Mouse (Mus musculus) heart, adult 18-20 months (tissue): Measurements from ENCODE around the gene Pskh1. TPM values are rescaled to one million over a fixed set of nuclear protein-coding genes. Genes with fewer than 3 reads are reported as not detected.

ENCODE experiments used
- DNase-seq, 2 experiments: peaks; one replicate each; pipeline ENCODE4 v3.0.0; 2021 to 2022; ENCODE audit warnings: mixed read lengths in 1 of 2
- long read RNA-seq, 2 experiments: library from polyadenylated mRNA; stranded (forward); transcript quantifications; one replicate each; pipeline ENCODE4 v2.0.0; 2021
- total RNA-seq, 2 experiments: library from RNA; stranded (reverse); gene quantifications; 2 replicates each; pipeline ENCODE4 v1.2.3; 2021

The Pskh1 gene
- total RNA-seq: 10 to 100 TPM; 15.6 to 18.1 TPM
- long read RNA-seq, experiment 1, transcript Pskh1-201 (3 exons, 3,255 nt): major isoform, 7 of 11 reads
- long read RNA-seq, experiment 1, partial matches to known transcripts: 4 of 11 reads
- long read RNA-seq, experiment 1, other reads (novel, unspliced or antisense): 0 of 11 reads
- long read RNA-seq, experiment 2, transcript Pskh1-201 (3 exons, 3,255 nt): major isoform, 5 of 7 reads
- long read RNA-seq, experiment 2, partial matches to known transcripts: 1 of 7 reads
- long read RNA-seq, experiment 2, other reads (novel, unspliced or antisense): 1 of 7 reads

DNA sequence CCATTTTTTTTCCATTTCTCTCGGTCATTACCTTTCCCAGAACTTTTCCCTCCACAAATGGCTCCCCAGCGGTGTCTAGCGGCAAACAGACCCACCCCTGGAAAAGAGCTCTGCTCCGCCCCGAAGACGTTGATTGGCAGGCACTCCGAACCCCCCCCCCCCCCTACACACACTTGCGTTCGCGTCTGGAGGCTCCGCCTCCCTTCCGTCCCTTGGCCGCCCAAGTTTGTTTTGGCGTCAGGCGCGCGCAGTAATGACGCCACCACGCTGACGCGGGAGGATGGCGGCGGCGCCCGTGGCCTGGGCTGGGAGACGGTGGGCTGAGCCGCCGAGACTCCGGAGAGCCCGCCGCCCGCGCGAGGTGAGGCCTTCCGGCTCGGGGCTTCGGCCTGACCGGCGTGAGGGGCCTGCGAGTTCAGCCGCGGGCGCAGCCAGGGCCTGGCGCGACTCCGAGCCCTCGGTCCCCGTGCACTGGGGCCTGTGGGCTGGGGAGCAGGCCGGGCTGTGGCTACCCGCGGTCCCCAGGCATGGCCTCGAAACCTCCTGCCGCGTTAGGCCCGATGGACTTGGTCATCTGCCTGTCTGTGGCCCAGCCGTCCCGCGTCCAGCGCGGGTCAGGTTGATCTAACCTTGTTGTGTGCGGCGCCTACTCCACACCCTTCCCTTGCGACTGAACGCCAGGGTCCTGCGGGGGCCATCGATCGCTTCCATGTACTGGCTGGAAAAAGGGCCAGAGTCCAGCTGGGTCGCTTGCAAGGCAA, at the start of gene Pskh1:
TSS of gene Pskh1 (plus strand) at position 262 of the 761 bp plus-strand sequence.
- DNase-seq: peak; percentile 94 to 95

DNA sequence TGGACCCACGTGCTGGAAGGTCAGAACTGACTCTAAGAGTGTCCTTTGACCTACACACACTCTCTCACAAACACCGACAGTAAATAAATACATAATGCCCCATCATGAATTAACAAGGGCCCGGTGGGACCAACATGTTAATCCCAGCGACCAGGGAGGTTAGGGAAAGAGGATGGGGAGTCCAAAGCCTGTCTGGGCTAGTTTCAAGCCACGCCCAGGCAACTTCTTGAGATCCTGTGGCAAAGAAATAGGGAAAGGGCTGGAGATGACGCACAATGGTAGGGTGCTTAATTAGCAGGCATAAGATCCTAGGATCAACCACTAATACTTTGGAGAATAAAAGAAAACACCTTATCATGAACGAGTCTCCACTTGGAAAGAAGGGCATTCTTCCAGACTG, 49.6 kb upstream of the Pskh1 start:
- DNase-seq: no peak

DNA sequence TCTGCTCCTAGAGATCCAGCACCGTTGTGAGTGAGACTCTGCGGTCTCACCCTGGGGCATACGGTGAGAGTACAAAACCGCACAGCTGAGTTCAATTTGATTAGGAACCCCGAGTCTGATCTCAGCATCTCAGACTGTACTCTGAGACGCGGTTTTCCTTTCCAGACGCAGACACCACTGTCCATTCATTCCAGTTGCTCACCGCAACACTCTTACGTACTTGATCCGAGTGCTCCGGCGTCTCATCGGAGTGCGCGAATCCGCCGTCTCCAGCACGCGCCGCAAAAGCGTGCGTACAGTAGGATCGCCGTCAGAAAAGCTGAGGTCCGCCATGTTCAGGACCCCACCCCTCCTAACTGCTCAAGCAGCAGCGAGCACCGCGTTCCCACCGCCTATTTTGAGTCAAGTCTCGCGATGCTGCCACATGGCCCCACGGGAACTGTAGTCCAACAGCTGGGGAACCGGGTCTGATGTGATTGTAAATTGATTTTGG, 48.5 kb upstream of the Pskh1 start:
- DNase-seq: peak; percentile 92 to 96

DNA sequence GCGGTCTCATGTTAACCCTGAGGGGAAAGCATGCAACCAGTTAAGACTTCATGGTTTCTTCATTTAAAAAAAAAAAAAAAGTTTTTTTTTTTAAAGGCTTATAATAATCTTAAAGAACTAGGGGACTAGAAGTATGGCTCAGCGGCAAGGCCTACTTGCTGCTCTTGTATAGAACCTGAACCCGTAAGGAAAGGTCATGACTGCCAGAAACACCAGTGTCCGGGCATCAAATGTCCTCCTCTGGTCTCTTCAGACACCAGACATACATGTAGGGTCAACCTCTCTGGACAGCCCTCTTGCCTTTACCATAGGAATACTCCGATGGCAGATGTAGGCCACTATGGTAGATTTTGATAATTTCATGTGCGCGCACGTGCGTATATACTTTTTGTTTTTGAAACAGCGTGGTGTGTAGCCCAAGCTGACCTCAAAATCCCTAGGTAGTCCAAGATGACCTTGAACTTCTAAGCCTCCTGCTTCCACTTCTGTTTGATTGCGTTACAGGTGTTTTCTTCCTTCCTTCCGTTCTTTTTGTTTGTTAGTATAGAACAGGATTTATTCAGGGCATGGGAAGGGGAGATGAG, 48.0 kb upstream of the Pskh1 start:
- peak in 1 of 2 experiments; percentile 41 for DNase-seq

DNA sequence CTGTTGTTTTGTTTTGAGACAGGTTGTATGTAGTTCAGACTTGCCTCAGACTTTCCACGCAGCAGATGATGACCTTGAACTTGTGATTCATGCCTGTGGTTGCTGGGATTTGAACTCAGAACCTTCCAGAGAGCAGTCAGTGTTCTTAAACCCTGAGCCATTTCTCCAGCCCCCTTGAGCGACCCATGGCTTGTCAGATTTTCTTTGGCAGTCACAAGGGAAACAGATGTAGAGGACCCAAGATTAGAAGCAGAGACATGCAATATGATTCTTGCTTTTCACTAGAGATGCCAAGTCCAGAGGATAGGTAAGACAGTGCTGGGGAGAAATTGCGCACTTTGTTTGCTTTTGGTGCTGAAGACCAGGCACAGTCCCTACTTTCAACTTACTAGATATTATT, 47.1 kb upstream of the Pskh1 start, which contains the start of gene Cenpt:
TSS of gene Cenpt (minus strand) at position 101 of the 400 bp plus-strand sequence.
- no peak for DNase-seq

DNA sequence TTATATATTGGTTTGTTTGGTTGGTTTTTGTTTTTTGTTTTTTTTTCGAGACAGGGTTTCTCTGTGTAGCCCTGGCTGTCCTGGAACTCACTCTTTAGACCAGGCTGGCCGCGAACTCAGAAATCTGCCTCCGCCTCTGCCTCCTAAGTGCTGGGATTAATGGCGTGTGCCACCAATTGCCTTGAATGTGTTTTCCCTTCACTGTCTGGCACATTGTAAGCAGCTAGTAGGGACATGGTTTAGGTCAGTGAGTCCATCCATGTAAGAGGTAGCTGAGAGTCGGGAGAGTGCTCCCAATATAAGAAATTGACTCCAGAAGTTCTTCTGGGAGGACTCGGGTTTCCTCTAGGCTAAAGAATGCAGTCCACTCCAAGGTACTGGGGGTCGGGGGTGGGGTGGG, 45.9 kb upstream of the Pskh1 start:
- no peak for DNase-seq

DNA sequence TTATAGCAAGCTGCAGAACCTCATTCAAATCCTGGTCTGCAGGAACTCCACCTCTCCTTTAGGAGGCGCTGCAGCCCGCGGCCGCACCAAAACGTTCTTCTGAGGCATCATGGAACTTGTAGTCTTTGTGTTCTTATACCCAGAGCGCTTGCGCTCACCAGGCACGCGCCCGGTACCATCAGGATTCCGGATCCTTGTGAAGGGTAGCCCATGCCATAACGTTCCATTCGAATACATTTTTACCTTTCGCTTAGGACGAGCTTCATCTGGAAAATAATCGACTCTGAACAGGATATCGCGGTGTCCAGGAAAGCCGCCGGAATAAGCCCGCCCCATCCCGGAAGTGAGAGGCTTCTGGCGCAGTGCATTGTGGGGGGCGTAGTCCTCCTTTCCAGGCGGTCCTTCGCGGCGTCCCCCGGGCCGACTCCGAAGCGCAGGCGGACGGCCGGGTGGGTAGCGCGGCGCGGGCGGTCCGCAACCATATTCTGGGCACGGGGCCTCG, 45.5 kb upstream of the Pskh1 start, which contains the start of gene Thap11:
TSS of gene Thap11 (plus strand) at position 418 of the 502 bp plus-strand sequence.
- peak; percentile 95 to 96 for DNase-seq

DNA sequence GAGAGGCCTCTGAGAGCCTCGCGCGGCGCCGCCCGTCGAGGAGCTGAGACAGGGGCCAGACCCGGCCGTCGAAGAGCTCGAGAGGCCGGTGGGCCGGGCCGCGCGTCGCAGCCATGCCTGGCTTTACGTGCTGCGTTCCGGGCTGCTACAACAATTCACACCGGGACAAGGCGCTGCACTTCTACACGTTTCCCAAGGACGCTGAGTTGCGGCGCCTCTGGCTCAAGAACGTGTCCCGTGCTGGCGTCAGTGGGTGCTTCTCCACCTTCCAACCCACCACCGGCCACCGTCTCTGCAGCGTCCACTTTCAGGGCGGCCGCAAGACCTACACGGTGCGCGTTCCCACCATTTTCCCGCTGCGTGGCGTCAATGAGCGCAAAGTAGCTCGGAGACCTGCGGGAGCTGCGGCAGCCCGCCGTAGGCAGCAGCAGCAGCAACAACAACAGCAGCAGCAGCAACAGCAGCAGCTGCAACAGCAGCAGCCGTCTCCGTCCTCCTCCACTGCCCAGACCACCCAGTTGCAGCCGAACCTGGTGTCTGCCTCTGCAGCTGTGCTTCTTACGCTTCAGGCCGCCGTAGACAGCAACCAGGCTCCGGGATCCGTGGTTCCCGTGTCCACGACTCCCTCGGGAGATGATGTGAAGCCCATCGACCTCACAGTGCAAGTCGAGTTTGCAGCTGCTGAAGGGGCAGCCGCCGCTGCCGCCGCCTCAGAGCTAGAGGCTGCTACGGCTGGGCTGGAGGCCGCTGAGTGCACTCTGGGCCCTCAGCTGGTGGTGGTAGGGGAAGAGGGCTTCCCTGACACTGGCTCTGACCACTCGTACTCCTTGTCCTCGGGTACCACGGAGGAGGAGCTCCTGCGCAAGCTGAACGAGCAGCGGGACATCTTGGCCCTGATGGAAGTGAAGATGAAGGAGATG, 44.7 kb upstream of the Pskh1 start:
- peak in 1 of 2 experiments; percentile 49 for DNase-seq

DNA sequence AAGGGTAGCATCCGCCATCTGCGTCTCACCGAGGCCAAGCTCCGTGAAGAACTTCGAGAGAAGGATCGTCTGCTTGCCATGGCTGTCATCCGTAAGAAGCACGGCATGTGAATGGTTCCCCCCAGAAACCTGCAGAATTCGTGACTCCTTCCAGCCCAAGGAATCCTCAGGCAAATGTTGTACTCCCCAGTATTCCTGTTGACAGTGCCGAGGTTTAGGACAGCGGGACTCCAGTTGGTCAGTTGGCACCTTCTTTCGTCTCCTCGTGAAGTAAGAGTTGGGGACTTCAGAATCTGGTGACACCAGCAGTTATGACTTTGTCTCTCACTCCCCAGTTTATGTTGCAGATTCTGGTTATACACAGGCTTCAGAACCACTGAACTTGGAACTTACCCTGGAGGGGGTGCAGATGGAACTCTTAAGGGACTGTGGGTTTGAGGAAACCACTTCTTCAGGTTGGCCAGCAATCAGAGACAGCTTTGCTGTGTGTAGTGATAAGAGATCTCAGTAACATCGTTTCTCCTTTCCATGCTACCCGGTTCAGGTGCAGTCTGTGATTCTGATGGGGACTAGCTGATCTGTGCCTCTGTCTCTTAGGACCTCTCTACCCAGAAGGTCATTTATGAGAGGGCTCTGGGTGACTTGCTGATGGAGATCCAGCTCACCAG, 43.9 kb upstream of the Pskh1 start:
- no peak for DNase-seq

DNA sequence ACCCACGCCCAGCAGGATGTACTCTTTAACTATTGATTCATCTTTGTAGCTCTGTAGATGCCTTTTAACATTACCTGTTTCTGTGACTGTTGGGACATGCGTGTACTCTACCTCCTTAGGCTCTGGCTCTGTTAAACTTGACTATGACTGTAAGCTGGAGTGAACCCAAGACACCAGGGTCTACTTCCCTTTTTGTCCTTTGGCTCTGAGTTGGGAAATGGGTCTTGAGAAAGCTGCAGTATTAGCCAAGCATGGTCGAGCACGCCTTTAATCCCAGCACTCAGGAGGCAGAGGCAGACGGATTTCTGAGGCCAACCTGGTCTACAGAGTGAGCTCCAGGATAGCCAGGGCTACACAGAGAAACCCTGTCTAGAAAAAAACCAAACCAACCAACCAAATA, 41.7 kb upstream of the Pskh1 start:
- DNase-seq: peak in 1 of 2 experiments; percentile 42

DNA sequence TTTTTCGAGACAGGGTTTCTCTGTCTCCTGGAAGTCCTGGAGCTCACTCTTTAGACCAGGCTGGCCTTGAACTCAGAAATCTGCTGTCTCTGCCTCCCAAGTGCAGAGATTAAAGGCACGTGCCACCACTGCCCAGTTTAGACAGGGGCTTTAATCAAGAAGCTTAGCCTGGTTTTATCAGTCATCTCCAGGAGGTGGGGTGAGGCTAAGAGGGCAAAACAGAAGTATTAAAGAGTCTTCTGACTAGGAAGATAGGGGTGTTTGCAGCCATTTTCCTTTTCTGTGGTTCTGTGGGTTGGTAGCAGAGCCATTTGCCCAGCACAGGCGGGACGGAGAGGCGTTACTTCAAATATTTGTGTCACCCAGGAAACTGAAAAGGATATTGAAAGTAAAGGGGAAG, 40.9 kb upstream of the Pskh1 start:
- no peak for DNase-seq

DNA sequence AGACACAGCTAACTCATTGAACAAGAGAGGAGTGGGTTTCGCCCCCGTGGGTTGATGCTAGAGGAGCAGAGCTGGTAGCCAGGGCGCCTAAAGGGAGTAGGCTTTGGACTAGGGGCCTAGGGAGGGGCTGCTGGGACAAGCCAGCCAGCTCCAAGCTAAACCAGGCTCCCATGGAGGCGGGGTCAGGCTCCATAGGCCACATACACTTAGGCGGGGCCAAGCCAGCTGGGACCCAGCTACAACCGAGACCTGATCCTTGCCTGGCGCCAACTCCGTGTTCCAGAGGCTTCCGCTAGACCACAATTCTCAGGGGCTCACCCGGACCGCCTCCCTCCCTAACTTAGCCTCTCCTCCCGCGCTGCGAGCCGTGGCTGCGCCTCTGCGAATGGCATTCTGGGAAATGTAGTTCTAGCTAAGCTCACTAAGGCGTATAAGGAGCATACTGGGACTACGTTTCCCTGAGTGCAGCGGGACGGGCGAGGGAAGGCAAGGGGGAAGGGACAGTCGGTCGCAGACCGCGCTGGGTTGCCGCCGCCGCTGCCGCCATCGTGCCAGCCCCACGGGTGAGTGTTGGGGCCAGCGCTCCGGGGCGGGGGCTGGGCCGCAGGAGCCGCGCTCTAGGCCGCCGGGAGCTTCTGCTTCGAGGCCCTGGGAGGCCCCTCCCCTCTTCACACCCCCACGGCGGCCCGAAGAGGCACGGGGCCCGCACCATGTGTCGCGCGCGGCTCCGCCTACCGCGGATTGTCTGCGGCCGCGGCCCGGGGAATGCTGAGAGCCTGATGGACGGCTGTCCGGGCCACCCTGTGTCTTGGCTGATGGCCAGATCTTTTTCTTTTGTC, 39.9 kb upstream of the Pskh1 start, which contains the start of gene Nutf2:
TSS of gene Nutf2 (plus strand) at position 438 of the 839 bp plus-strand sequence.
- DNase-seq: peak; percentile 95 to 99

DNA sequence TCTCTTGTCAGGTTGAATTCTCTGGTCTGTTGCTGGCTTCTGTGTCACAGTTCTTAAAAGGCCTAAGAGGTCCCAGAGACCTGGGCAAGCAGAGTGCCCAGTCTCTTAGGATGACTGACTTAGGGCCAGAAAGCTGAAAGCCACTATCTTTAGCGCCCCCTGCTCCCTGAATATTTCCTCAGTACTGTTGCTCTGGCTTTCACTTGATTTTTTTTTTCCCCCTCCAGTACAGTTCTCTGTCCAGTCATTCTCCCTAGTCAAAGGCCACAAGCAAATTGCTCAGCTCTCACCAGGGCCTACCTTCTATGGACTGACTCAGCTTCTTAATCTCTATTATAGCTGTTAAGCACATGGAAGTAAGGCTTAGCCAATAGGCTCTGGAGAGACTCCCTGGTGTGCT, 38.3 kb upstream of the Pskh1 start:
- DNase-seq: peak in 1 of 2 experiments; percentile 22

DNA sequence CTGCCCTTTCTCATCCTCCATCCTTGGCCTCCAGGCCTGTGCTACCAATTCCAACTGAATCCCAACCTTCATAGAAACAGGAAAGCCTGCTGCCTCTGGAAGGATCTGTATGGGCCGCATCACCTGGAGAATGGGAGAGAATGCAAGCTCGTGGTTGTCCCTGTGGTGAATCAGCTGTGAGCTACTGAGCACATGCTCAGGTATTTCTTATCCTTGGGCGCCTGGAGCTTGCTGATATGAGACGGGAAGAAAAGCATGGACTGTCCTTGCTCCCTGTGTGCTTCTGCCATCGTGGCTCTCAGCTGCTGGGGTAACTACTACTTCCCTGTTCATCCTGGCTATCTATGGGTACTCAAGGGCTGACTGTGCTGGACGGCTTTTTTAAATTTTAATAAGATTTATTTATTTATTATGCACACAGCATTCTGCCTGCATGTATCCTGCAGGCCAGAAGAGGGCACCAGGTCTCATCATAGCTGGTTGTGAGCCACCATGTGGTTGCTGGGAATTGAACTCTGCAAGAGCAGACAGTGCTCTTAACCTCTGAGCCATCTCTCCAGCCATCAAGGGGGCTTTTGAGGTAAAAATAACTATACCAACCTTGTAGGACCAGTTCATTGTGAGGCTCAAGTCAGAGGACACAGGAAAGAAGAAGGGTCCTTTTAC, 33.7 kb upstream of the Pskh1 start:
- DNase-seq: no peak

DNA sequence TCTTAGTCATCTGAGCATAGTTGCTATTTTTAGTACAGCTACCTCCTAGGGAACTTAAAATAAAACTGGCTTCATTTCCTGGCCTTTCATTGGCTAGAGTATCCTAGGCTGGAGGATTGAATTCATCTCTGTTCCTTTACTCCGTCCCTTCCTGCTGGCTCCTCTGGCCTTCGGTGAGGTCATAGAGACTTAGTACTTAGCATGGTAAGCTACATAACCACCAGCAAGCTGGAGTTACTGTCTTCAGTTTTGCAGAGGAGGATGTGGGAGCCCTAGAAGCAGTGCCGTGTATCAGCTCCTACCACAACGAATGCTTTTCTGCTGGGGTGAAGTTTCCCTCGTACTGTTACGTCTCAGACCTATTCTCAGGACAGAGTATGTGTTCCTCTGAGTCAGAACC, 25.9 kb upstream of the Pskh1 start:
- peak; percentile 53 to 68 for DNase-seq

DNA sequence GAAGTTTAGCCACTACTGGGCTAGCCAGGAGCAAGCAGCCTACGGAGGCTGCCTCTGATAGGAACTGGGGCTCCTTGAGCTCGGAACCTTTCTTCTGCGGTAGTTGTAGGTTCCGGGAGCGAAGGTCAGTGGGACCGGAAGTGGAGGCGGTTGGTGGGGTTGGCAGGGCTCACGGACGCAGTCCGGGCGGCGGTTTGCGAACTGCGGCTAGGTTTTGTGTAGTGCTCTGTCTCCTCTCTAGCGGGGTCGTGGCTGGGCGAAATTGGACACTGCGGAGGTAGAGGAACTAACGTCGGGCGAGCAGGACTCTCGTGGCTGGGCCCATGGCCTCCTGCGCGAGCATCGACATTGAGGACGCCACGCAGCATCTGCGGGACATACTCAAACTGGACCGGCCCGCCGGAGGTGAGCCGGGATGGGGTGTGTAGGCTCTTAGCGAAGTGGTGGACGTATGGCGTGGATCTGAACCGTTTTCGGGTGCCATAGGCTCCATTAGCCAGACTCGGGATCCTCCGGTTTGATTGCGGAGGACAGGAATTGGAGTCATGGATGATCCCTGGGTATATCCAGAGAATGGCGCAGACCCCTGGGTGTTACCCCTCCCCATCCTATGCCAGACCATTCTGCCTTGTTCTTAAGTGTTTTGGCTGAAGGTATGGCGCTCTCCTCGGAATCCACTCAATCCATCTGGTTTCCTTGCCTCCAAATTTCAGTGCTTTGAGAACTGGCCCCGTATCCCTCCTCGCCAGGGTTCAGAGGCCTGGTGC, 19.3 kb upstream of the Pskh1 start, which contains the start of gene Edc4:
TSS of gene Edc4 (plus strand) at position 128 of the 767 bp plus-strand sequence.
- peak; percentile 87 to 95 for DNase-seq

DNA sequence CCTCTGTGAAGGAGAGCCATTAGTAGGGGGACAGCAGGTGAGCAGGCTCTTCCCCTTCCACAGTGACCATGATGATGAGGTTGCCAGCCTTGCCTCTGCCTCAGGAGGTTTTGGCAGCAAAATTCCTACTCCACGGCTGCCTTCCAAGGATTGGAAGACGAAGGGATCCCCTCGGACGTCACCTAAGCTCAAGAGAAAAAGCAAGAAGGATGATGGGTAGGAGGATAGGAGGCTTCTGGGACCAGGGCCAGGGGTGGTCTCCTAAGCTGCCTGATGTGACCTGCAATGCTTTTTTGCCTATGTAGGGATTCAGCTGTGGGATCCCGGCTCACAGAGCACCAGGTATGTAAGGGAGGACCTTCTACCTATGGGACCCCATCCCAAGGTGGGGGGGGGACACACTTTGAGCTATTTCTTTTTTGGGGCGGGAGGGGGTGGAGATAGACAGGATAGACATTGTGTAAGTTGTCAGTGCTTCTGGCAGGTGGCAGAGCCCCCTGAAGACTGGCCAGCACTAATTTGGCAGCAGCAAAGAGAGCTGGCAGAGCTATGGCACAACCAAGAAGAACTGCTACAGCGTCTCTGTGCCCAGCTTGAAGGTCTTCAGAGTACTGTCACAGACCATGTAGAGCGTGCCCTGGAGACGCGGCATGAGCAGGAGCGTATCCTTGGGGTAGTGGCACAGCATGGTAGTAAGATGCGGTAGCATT, 10.3 kb upstream of the Pskh1 start:
- no peak for DNase-seq

DNA sequence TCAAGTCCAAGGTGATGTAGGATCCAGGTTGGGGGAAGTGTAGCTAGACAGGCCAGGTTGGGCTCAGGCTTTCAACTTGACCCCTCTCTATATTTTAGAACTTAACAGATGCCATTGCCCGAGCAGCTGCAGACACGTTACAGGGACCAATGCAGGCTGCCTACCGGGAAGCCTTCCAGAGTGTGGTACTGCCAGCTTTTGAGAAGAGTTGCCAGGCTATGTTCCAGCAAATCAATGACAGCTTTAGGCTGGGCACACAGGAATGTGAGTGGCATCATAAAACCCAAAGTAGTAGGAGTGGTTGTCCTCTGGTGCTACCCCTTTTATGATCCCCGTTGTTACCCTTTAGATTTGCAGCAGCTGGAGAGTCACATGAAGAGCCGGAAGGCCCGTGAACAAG, 9.4 kb upstream of the Pskh1 start:
- DNase-seq: peak; percentile 62 to 73
